Mouse (Mus musculus) kidney, postnatal 0 days (tissue): ENCODE results near the gene Tmem199. TPM values are rescaled to one million over a fixed set of nuclear protein-coding genes. Genes with fewer than 3 reads are reported as not detected.
A peak's percentile ranks its signal among the peaks of the same experiment; 100 is the strongest.

Source experiments
- ATAC-seq: fragments of 200-750 bp; cut with Nextera tagmentation; replicated peaks from 2 replicates; pipeline ENCODE4 v1.8.0; 2017; ENCODE audit warnings: low read depth, moderate number of reproducible peaks, moderate TSS enrichment, moderate library complexity; ENCODE audit not compliant: low FRiP score
- DNase-seq: peaks from one replicate; pipeline ENCODE4 v3.0.0-alpha.2; 2016; ENCODE audit warnings: low spot score
- H3K27ac ChIP-seq: fragments of 300-500 bp; sonication (generic); 2 replicates; pipeline ENCODE4 v1.5.1; 2014; ENCODE audit warnings: mild to moderate bottlenecking
- H3K27me3 ChIP-seq: fragments of 300-500 bp; sonication (generic); 2 replicates; pipeline ENCODE4 v1.6.1; 2014; ENCODE audit warnings: low read length, mixed read lengths; ENCODE audit not compliant: insufficient read depth
- H3K36me3 ChIP-seq: fragments of 300-500 bp; sonication (generic); 2 replicates; pipeline ENCODE4 v1.6.1; 2014; ENCODE audit warnings: low read length, mixed read lengths; ENCODE audit not compliant: insufficient read depth
- H3K4me1 ChIP-seq: fragments of 300-500 bp; sonication (generic); replicated peaks from 2 replicates; pipeline ENCODE4 v1.6.1; 2014; ENCODE audit warnings: antibody characterized with exemption, low read length, mixed read lengths; ENCODE audit not compliant: insufficient read depth
- H3K4me2 ChIP-seq: fragments of 300-500 bp; sonication (generic); 2 replicates; pipeline ENCODE4 v1.6.1; 2014; ENCODE audit warnings: mild to moderate bottlenecking, low read length, moderate library complexity, mixed read lengths
- H3K4me3 ChIP-seq: fragments of 300-500 bp; sonication (generic); replicated peaks from 2 replicates; pipeline ENCODE4 v1.5.1; 2014; ENCODE audit warnings: low read depth, low read length
- H3K9ac ChIP-seq: fragments of 300-500 bp; sonication (generic); 2 replicates; pipeline ENCODE4 v1.6.1; 2014; ENCODE audit warnings: low read depth, low read length
- H3K9me3 ChIP-seq: fragments of 300-500 bp; sonication (generic); replicated peaks from 2 replicates; pipeline ENCODE4 v1.6.1; 2016; ENCODE audit warnings: low read length, inconsistent platforms, mixed read lengths
- CTCF ChIP-seq: IDR thresholded peaks from 2 replicates; pipeline ENCODE4 v1.5.1; 2016; ENCODE audit warnings: antibody characterized with exemption, low read depth, mild to moderate bottlenecking, moderate library complexity
- WGBS: fragments of 180-500 bp; shearing (Covaris S2); extraction: QIAGEN DNeasy Blood & Tissue Kit; methylation state at CpG from one replicate; pipeline ENCODE4 v1.1.7; 2014; 5-methylcytosine and 5-hydroxymethylcytosine counted together
- polyA plus RNA-seq: library from polyadenylated mRNA; unstranded; fragments of >200 nt; fragmentation: Nextera tagmentation; extraction: Ambion mirVana; gene quantifications from 2 replicates; pipeline ENCODE4 v1.2.1, GENCODE M21; 2015

Tmem199 gene
- polyA plus RNA-seq, 1 experiment from 2014 or later, result 56.0 TPM

GRCm38 (mm10) chr11:78502909-78503650, 8.9 kb downstream of the Tmem199 start, which contains the start of gene Sebox:
Gene Sebox, plus strand, starts transcription at chr11:78503447.
- H3K27ac ChIP-seq, result no peak within 1 kb of the TSS
- TF ChIP-seq CTCF, result no peak
- H3K9me3 ChIP-seq, result no peaks in the 10 kb centered on the region
- ATAC-seq, result no peak
- DNase-seq, result no peak
- H3K4me1 ChIP-seq, result 0 out of 2 replicates have a peak, but pooled peaks cover under 1% of the 10 kb centered on the region
- H3K36me3 ChIP-seq, result peaks cover 18% of the 10 kb centered on the region
- no peak within 1 kb of the TSS for H3K4me3 ChIP-seq
- WGBS, result 71% methylated on average over 7 of the region's 7 CpGs
- H3K9ac ChIP-seq, result no peak within 1 kb of the TSS
- H3K4me2 ChIP-seq, result no peak within 1 kb of the TSS
- no peaks in the 10 kb centered on the region for H3K27me3 ChIP-seq

- Histone ChIP-seq H3K27ac (no peak overlapping the region), H3K27me3 (0 out of 2 replicates have a peak, but pooled peaks cover 6% of the 10 kb centered on the region), H3K4me1 (peaks cover 10% of the 10 kb centered on the region; the same call in 1 of the 2 replicates), H3K36me3 (peaks cover 6% of the 10 kb centered on the region; the same call in 1 of the 2 replicates), H3K4me3 (no peak overlapping the region), H3K9ac (no peak overlapping the region), H3K9me3 (no peaks in the 10 kb centered on the region), H3K4me2 (no peak overlapping the region)
- 74% methylated on average over 20 of the region's 20 CpGs for WGBS
- ATAC-seq (no peak), DNase-seq (no peak)
- TF ChIP-seq CTCF, result no peak
These were observed 10.4 kb downstream of the Tmem199 start for GRCm38 (mm10) chr11:78501529-78501928.

GRCm38 (mm10) chr11:78500623-78501202, 11.3 kb downstream of the Tmem199 start:
- no peak overlapping the region for H3K4me2 ChIP-seq
- H3K4me3 ChIP-seq, result no peak overlapping the region
- ATAC-seq, result no peak
- TF ChIP-seq CTCF, result no peak
- H3K9ac ChIP-seq, result no peak overlapping the region
- 83% methylated on average over 9 of the region's 9 CpGs for WGBS
- H3K36me3 ChIP-seq, result no peaks in the 10 kb centered on the region
- H3K9me3 ChIP-seq, result no peaks in the 10 kb centered on the region
- peaks cover 10% of the 10 kb centered on the region; the same call in 1 of the 2 replicates for H3K4me1 ChIP-seq
- 0 out of 2 replicates have a peak, but pooled peaks cover 6% of the 10 kb centered on the region for H3K27me3 ChIP-seq
- H3K27ac ChIP-seq, result no peak overlapping the region
- no peak for DNase-seq

- H3K4me3 ChIP-seq, result no peak overlapping the region
- no peaks in the 10 kb centered on the region for H3K36me3 ChIP-seq
- H3K9me3 ChIP-seq, result no peaks in the 10 kb centered on the region
- H3K27ac ChIP-seq, result no peak overlapping the region
- H3K27me3 ChIP-seq, result 0 out of 2 replicates have a peak, but pooled peaks cover 6% of the 10 kb centered on the region
- no peak overlapping the region for H3K4me2 ChIP-seq
- no peak overlapping the region for H3K9ac ChIP-seq
- DNase-seq (no peak), ATAC-seq (no peak)
- TF ChIP-seq CTCF, result no peak
- H3K4me1 ChIP-seq, result peaks cover 10% of the 10 kb centered on the region; the same call in 1 of the 2 replicates
- 38% methylated on average over 16 of the region's 16 CpGs for WGBS
These were observed 12.4 kb downstream of the Tmem199 start for GRCm38 (mm10) chr11:78499543-78499942.

GRCm38 (mm10) chr11:78499004-78499403, 13.0 kb downstream of the Tmem199 start, which contains the start of gene Vtn:
Gene Vtn, plus strand, starts transcription at chr11:78499091.
- DNase-seq (no peak), ATAC-seq (no peak)
- Histone ChIP-seq H3K4me2 (peak within 1 kb of the TSS; percentile 90), H3K4me1 (peaks cover 10% of the 10 kb centered on the region; the same call in 1 of the 2 replicates), H3K27ac (no peak within 1 kb of the TSS), H3K36me3 (no peaks in the 10 kb centered on the region), H3K9me3 (no peaks in the 10 kb centered on the region), H3K27me3 (0 out of 2 replicates have a peak, but pooled peaks cover 6% of the 10 kb centered on the region), H3K9ac (no peak within 1 kb of the TSS), H3K4me3 (peak within 1 kb of the TSS; percentile 42)
- TF ChIP-seq CTCF, result no peak
- WGBS, result 53% methylated on average over 7 of the region's 7 CpGs
